Mouse (Mus musculus) spleen, postnatal 36 days (tissue): ENCODE data around the gene Rdh16f1.
A peak's percentile ranks its signal among the peaks of the same experiment; 100 is the strongest.

ENCODE experiments used
- DNase-seq, 2 experiments: peaks; one replicate each; pipeline ENCODE4 v3.0.0; 2022; ENCODE audit warnings: low spot score in 2 of 2, mixed read lengths in 1 of 2

Gene Rdh16f1

DNA sequence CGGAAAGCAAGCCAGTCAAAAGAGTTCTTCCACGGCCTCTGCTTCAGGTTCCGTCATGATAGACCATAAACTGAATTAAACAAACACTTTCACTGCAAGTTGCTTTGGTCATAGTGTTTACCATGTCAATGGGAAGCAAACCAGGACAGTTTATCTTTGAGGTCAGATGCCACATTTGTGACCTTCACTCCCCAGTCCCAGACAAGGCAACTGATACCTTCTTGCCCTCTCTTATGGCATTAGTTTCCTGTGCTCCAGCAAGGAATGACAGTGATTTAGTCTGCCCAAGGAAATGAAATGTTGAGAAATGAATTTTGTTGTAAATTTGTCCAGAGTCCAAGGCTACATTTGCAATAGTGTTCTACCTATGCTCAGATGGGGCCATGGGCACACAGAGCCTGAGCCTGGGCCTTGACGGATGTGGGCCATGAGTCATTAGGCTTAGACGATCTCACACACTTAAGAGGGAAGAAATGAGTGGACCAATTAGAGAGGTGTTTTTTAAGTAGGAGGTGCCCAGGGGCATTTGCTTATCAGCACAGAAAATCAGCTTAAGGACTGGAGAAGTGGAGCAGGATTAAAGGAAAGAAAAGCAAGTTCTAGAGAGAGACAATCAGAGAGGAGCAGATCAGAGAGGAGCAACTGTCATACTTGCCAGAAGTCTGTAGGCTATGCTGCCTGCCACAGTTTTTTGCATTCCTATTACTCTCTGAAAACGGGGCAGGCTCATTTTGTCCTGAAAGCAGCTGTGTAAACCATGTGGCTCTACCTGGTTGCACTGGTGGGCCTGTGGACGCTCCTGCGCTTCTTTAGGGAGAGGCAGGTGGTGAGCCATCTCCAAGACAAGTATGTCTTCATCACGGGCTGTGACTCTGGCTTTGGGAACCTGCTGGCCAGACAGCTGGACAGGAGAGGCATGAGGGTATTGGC, at the start of gene Rdh16f1, which contains the start of gene Rdh1:
Gene Rdh16f1, plus strand, starts transcription at position 607 of the 930 bp plus-strand sequence.
Gene Rdh1, plus strand, starts transcription at position 541 of the 930 bp plus-strand sequence.
- DNase-seq, result no peak

DNA sequence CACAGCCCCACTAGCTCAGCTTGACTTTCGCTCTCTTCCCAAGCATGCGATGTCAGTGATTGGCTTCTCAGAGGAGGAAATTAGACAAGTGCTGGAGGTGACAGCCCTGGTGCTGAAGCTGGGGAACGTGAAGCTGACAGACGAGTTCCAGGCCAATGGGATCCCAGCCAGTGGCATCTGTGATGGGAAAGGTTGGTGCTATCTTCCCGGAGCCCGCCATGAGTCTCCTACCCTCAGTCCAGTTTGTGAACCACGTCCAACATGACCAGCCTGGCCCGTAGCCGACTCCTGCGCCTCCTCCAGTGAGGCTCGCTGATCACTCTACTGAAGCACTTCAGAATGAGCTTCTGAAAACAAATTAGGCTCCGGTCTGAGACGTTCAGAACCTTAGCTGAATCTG, 49.3 kb upstream of the Rdh16f1 start:
- no peak for DNase-seq

DNA sequence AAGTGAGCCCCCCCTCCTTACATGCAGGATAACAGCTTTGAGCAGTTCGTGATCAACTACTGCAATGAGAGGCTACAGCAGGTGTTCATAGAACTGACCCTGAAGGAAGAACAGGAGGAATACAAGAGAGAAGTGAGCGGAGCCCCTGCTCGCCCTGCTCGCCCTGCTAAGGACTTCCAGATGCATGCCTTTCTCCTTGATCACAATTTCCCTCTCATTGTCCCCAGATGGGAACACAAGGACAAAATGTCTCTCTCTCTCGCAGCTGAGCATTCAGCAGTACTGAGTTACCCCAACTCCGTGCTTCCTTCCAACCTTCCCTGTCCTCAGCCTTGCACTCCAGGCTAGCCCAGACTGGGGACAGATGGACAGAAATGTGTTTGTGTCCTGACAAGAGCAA, 46.9 kb upstream of the Rdh16f1 start:
- no peak for DNase-seq

DNA sequence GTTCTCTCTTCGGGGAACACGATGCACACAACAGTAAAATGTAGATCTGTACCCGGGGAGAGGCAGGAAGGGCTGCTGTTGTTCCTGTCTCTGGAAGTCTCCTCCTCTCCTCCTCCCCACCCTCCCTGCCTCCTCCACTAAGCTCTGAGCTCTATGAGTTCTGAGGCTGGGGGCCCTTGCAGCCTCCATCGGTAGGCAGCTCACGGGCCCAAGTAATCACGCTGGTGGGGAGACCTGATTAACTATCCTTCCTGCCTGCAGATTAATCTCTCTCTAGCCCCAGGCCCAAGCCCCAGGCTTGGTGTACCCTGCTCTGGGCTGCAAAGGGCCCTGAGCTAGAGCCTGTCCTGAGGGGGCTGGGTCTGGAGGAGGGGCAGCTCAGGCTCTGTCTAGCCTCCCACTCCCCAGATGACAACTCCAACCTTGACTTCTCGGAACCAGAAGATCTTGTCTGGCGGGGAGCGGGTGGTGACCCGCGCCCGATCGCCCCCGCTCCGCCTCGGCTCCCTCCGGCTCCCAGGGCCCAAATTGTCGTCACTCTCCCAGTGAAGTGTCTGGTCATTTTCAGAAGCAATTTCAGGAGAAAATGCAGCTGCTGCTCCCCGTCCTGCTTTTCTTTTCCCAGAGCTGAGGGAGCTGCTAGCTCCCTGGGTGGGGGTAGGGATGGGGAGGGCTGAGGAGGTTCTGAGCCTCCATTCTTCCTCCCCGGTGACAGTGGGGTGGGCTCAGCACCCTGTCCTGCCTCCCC, 37.7 kb upstream of the Rdh16f1 start:
- no peak for DNase-seq

DNA sequence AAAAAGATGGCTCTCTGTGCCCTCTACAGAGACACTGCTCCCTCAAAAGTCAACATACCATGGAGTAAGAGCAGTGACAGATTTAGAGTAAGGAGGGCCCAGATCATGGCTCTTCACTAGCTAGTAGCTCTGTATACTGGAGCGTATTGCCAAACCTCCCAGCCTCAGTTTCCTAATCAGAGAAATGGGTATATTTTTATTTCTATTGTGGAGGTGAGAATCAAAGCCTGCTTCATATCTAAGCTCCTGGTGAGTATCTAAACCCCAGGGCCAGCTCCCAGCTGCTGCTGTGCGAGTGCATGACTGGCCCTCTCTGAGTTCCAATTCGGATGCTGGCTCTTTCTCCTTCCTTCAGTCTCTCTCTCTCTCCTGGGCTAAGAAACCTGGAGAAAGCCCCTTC, 35.4 kb upstream of the Rdh16f1 start, which contains the start of gene Tac2:
Gene Tac2, plus strand, starts transcription at position 301 of the 400 bp plus-strand sequence.
- no peak for DNase-seq

DNA sequence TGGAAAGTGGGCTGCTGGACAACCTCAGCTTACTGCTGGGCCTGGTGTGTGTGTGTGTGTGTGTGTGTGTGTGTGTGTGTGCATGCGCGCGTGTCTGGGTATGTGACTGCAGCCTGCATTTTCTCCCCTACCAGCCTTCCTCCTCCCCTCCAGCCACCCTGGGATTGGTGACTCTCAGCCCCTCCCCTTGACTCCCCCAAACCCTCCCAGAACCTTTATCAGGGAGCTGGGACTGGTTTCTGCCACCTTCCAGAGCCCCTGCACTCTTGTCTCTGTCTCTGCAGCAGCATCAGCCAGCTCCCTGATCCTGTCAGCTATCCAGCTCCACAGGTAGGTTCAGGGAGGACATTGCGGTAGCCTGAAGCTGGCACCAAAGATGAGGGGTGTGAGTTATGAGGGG, 34.5 kb upstream of the Rdh16f1 start:
- DNase-seq, result no peak

DNA sequence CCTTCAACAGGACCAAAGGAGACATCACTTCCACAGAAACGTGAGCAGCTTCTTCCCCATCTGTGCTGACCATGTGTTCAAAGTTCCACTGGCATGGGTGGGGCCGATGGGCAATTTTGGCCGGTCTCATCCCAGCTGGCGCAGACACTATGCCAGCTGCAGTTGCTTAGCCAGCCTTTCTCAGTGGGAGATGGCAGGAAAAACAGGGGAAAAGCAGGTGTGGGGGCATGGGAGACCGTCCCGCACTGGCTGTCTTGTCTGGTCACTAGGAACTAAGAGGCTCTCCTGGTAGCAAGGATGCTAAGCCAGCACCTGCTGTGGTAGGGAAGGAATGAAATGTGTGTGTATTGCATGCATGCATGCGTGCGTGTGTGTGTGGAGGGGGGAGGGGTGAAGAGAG, 31.1 kb upstream of the Rdh16f1 start:
- DNase-seq, result no peak

DNA sequence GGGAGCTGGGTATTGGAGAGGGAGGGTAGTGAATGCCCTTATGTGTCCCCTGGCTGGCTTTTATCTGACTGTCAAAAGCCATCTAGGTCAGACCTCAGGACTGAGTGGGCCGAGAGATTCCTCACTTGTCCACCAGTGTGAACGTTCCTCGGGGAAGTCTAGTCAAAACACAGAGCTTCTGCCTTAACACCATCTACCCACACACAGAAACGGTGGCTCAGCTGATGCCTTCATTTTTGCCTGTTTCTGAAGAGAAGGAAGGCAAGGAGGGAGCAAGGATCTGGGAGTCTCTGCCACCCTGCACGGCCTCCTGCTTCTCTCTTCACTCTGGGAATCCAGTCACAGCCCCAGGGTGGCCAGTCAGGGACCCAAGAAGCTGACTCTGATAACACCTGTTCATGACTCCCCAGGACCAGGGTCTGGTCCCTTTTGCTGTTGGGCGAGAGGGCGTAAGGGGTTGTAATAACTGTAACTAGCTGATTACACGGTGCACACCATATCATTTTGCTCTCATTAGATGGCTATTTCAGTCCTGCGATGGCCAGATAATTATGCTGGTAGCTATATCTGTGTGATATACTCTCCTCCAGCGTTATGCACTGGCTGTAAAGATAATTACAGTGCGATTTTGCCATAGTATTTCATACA, 29.2 kb upstream of the Rdh16f1 start:
- DNase-seq, result peak in 1 of 2 experiments; percentile 37

DNA sequence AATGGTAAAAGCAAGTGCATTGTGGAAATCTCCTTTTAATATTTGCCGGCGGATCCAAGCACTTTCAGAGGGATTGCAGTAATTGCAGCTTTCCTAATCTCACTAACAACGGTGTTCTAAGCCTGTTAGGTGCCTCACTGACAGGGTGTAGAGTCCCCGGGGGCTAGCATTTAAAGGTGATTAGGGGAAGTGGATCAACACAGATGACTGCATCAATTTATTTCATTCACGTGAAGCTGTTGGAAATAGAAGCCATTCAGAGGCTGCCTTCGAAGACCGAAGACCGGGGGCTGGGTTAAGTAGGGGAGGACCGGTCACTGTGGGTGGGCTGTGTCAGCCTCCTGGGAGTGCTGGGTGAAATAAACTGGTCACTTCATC, 28.7 kb upstream of the Rdh16f1 start:
- DNase-seq, result no peak

DNA sequence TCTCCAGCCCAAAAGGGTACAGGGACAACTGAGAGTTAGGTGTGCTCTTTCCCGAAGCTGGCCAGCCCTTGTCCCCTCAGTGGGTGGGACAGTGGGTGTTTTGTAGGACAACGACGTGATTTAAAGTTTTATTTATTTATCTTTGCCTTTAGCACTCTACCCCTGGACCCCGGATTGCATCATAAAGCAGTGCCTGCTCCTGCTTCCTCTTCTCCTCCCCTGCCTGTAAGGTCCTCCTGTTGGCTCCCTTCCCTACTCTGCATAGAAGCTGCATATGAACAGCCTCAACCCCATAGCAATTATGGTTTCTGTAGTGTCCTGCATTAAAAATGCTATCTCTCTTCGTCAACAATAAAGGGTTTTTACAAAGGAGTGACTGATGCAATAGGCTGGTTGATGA, 28.2 kb upstream of the Rdh16f1 start:
- DNase-seq, result no peak

DNA sequence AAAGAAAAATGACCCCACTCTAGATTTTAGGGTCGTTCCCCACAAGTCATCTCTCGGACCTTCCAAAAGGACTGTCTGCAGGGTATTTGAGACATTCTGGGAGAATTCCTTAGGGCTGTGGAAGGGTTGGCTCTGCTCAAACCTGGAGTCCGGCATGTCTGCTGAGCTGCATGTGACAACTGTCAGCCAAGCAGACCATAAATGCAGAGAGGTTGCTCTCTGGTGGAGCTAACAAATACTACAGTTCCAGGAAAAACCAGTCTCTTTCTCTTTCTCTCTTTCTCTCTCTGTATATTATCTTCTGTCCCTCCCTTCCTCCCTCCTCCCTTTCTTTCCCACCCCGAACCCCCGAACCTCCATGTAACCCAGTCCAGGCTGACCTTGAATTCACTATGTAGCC, 25.2 kb upstream of the Rdh16f1 start:
- no peak for DNase-seq

DNA sequence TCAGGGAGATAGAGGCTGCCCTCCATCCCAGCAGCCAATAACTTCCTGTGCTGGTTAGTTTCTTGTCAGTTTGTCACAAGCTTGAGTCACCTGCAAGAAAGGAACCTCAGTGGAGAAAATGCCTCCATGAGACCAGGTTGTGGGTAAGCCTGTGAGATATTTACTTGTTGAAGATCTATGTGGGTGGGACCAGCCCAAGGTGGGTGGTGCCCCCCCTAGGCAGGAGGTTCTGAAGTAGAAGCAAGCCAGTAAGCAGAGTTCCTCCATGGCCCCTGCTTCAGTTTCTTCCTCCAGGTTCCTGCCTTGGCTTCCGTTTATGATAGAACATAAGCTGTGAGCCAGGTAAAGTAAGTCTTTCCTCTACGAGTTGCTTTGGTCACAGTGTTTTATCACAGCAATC, 23.3 kb upstream of the Rdh16f1 start:
- peak; percentile 29 to 37 for DNase-seq

DNA sequence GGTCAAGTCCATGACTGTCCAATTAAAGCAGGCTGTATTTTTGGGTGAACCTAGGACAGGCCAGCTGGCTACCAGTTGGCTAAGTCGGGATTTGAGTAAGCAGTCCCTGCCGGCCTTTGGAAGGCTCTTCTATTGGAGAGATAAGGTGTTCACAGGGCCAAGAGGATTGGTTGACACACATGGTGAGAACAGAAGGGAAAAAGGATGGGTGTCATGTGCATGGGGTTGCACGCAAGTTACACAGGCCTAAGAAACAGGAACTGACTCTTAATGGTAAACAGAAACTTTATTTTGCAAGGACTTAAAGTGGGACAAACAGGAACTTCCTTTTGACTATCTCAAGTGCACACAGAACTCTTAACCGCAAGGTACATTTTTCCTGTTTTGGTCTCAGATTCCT, 22.7 kb upstream of the Rdh16f1 start:
- DNase-seq, result peak in 1 of 2 experiments; percentile 46

DNA sequence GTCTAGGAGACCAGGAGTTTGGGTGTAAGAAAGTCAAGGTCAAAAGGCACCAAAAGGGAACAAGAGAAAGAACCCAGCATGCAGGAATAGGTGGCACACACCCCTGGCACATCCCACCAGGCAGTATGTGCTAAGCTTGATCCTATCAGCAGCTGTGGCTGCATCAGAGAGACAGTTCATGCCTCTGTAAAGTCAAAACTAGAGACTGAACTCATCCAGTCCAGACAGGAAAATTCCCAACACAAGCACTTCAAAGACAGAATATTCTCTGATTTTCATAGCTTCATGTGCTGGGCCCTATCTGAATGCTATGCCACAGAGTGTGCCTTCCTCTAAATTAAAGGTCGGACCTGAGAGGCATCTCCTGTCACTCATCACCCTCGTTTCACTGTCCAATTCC, 22.0 kb upstream of the Rdh16f1 start:
- no peak for DNase-seq

DNA sequence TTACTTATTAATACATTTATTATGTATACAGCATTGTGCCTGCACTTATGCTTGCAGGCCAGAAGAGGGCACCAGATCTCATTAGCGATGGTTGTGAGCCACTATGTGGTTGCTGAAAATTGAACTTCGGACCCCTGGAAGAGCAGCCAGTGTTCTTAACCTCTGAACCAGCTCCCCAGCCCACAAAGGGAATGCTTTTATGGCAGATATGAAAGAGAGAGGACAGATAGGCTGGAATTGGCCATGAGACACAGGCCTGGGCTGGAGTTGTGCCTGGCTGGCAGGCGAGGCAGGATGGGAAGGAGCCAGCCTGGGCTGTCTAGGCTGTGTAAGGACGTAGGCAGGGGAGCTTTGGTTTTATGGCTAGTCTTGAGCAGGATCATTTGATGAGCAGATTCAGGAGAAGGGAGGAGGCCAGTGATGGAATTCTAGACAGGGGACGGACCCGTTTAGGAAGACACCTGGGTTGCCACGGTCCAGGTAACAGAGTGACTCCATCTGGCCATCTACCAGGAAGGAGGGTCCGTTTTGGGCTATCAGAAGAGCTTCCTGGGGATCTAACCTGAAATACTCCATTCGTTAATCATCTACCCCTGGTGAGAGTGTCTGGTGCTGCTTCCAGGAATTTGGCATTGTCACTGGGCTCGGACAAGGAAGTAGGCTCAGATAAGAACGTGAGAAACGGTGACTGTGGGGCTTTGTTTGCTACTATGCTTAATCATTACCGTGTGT, 21.3 kb upstream of the Rdh16f1 start:
- no peak for DNase-seq

DNA sequence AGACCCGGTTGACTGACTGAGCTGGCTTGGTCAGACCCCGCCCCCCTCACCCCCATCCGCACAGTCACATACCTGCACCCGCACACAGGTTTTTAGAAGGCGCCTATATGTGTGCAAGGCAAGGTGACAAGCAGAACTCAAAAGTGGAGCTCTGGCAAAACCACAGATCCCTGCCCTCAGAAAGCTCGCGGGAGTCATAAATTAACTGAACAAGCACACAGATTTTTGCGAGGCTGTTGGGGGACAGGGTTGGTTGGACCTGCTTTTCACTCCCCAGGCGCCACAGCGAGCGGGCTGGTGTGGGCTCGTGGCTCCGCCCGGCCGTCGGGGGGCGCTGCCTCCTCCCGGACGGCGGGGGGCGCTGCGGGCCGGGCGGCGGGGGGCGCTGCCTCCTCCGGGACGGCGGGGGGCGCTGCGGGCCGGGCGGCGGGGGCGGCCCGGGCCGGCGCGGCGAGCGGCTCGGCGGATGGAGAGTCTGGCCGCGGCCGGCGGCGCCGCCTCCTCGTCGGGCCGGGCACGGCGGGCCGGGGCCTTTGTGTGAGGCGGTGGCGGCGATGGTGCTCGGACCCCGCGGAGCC, 20.4 kb upstream of the Rdh16f1 start, which contains the start of gene Zbtb39:
Gene Zbtb39, plus strand, starts transcription at position 456 of the 578 bp plus-strand sequence.
- DNase-seq, result peak; percentile 74 to 75

DNA sequence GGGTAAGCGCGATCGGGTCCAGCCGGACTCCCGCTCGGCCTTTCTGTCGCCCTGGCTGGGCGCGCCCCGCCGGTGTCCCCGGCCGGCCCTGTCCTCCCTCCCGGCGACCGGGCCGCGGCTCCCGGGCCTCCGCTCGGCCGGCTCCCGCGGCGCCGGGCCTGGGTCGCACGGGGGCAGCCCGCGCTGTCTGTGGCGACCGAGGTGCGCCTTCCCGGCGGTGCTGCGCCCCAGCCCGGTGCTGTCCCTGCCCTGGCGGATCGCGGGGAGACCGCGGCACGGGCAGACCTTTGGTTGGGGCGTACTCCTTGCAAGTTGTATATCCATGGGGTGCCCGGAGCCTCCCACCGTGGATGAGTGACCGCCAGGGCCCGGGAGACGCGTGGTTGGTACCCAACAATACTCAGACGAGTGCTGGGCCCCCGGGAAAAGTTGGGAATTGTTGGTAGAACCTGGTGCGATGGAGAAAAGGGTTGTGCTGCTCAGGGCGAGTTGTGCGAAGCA, 19.9 kb upstream of the Rdh16f1 start:
- DNase-seq, result peak in 1 of 2 experiments; percentile 35

DNA sequence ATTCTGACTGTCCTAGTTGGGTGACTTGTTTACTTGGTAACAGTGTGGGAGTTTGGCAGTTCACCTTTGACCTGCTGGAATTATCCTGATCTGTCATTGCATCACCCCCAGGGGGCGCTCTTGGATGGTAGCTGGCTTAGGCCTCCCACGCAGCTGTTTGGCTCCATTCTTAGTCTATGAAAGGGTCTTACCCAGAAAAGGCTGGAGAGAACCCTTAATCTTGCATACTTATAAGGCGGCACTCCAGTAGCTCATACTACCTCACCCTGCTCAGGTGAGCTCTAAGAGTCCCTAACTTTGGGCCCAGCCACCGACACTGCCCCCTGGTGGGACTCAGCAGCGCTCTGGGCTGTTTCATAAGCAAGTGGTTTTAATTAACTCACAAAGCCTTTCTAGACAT, 14.9 kb upstream of the Rdh16f1 start:
- no peak for DNase-seq

DNA sequence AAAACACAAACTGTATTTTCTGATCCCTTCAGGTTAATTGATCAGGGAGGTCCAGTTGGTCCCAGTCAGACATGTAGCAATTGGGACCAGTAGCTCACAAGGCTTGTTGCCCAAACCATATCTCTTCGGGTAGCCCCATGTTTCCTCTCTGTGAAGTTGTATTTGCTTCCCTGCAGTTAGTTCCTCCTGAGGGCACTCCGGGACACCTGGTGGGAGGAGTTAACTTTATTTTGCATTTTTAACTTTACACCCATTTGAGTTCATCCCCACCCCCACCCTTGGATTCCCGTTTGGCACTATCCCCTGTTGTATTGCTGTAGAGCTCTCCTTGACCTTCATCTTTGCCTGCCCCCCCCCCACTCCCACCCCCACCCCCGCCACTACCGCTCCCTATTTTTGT, 13.7 kb upstream of the Rdh16f1 start:
- no peak for DNase-seq

DNA sequence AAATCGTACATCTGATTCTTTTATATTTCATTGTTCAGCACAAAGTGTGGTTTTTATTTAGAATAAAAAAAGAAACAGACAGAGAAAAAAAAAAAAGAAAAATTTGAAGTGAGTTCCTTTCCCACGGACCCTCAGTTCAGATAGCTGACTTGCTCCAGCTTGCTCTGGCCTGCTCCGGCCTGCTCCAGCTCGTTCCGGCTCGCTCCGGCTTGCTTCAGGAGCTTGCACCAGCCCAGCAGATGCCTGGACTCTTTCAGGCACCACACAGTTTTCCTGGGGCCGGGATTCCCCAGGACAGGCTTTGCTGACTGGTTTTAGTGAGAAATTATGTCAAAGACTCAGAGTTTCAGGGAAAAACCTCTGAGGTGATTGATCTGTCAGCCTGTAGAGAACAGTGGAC, 12.3 kb upstream of the Rdh16f1 start:
- DNase-seq, result no peak
